Mouse (Mus musculus) liver, postnatal 0 days (tissue): ENCODE measurements around the gene Dxo. TPM values are rescaled to one million over a fixed set of nuclear protein-coding genes. Genes with fewer than 3 reads are reported as not detected.
A peak's percentile ranks its signal among the peaks of the same experiment; 100 is the strongest.

ENCODE experiments used
- ATAC-seq: fragments of 200-750 bp; cut with Nextera tagmentation; 2 replicates; pipeline ENCODE4 v1.8.0; 2017; ENCODE audit warnings: mild to moderate bottlenecking, moderate library complexity
- DNase-seq: peaks from one replicate; pipeline ENCODE4 v3.0.0-alpha.2; 2016
- H3K27ac ChIP-seq: fragments of 300-500 bp; sonication (generic); 2 replicates; pipeline ENCODE4 v1.5.1; 2014; ENCODE audit warnings: antibody characterized with exemption, moderate library complexity, mild to moderate bottlenecking, low read depth
- H3K27me3 ChIP-seq: fragments of 300-500 bp; sonication (generic); 2 replicates; pipeline ENCODE4 v1.6.1; 2014; ENCODE audit warnings: low read length, control low read depth, mixed read lengths; ENCODE audit not compliant: insufficient read depth
- H3K36me3 ChIP-seq: fragments of 300-500 bp; sonication (generic); replicated peaks from 2 replicates; pipeline ENCODE4 v1.6.1; 2014; ENCODE audit warnings: mild to moderate bottlenecking, control low read depth, low read length, moderate library complexity, mixed read lengths; ENCODE audit not compliant: insufficient read depth
- H3K4me1 ChIP-seq: fragments of 300-500 bp; sonication (generic); 2 replicates; pipeline ENCODE4 v1.6.1; 2014; ENCODE audit warnings: antibody characterized with exemption, mild to moderate bottlenecking, control low read depth; ENCODE audit not compliant: insufficient read depth
- H3K4me2 ChIP-seq: fragments of 300-500 bp; sonication (generic); 2 replicates; pipeline ENCODE4 v1.6.1; 2014; ENCODE audit warnings: low read depth, mild to moderate bottlenecking, low read length, moderate library complexity, mixed read lengths
- H3K4me3 ChIP-seq: fragments of 300-500 bp; sonication (generic); 2 replicates; pipeline ENCODE4 v1.5.1; 2014; ENCODE audit warnings: low read depth, low read length
- H3K9ac ChIP-seq: fragments of 300-500 bp; sonication (generic); replicated peaks from 2 replicates; pipeline ENCODE4 v1.6.1; 2014; ENCODE audit warnings: mild to moderate bottlenecking, moderate library complexity
- H3K9me3 ChIP-seq: fragments of 300-500 bp; sonication (generic); 2 replicates; pipeline ENCODE4 v1.6.1; 2016; ENCODE audit warnings: mild to moderate bottlenecking, control low read depth, low read length, mixed read lengths
- CTCF ChIP-seq: sonication (generic); IDR thresholded peaks from 2 replicates; pipeline ENCODE4 v1.5.1; 2016; ENCODE audit warnings: antibody characterized with exemption, low read depth
- EP300 ChIP-seq: IDR thresholded peaks from 2 replicates; pipeline ENCODE4 v1.6.1; 2016; ENCODE audit warnings: antibody characterized with exemption, low read depth, mild to moderate bottlenecking
- WGBS: fragments of 180-500 bp; shearing (Covaris S2); extraction: QIAGEN DNeasy Blood & Tissue Kit; methylation state at CpG from one replicate; pipeline ENCODE4 v1.1.7; 2014; ENCODE audit not compliant: insufficient replicate concordance; 5-methylcytosine and 5-hydroxymethylcytosine counted together
- polyA plus RNA-seq: library from polyadenylated mRNA; unstranded; fragments of >200 nt; fragmentation: Nextera tagmentation; extraction: Ambion mirVana; gene quantifications from 2 replicates; pipeline ENCODE4 v1.2.1, GENCODE M21; 2015

Dxo gene
- polyA plus RNA-seq, 1 experiment from 2014 or later = 19.2 TPM

- Histone ChIP-seq H3K4me2 (peak within 1 kb of the TSS; percentile 27; the same call in 1 of the 2 replicates), H3K36me3 (no peaks in the 10 kb centered on the region), H3K9me3 (no peaks in the 10 kb centered on the region), H3K4me3 (no peak within 1 kb of the TSS), H3K4me1 (peaks cover 8% of the 10 kb centered on the region), H3K27me3 (no peaks in the 10 kb centered on the region), H3K27ac (no peak within 1 kb of the TSS), H3K9ac (no peak within 1 kb of the TSS)
- 60% methylated on average over 11 of the region's 11 CpGs for WGBS
- TF ChIP-seq CTCF (no peak), EP300 (no peak)
- DNase-seq = peak; percentile 11
- no peak for ATAC-seq
Observed at GRCm38 (mm10) chr17:34879336-34879879, 42.6 kb downstream of the Dxo start, which contains the start of gene Zbtb12. Gene Zbtb12 (plus strand): TSS chr17:34879483.

GRCm38 (mm10) chr17:34881166-34881565 lies 44.3 kb downstream of the Dxo start:
- Histone ChIP-seq H3K9ac (no peak overlapping the region), H3K4me2 (peak overlapping the region; percentile 64), H3K4me3 (no peak overlapping the region; the same call in 1 of the 2 replicates), H3K27me3 (no peaks in the 10 kb centered on the region), H3K9me3 (no peaks in the 10 kb centered on the region), H3K36me3 (no peaks in the 10 kb centered on the region), H3K27ac (peak overlapping the region; percentile 73), H3K4me1 (peaks cover 8% of the 10 kb centered on the region)
- ATAC-seq (no peak), DNase-seq (peak; percentile 11)
- no peak for TF ChIP-seq CTCF

- H3K9ac ChIP-seq = peak within 1 kb of the TSS; percentile 34
- H3K36me3 ChIP-seq = no peaks in the 10 kb centered on the region
- peak within 1 kb of the TSS; percentile 73 for H3K27ac ChIP-seq
- peak within 1 kb of the TSS; percentile 64 for H3K4me2 ChIP-seq
- no peaks in the 10 kb centered on the region for H3K9me3 ChIP-seq
- WGBS = 18% methylated on average over 15 of the region's 15 CpGs
- peak; percentile 71 for ATAC-seq
- TF ChIP-seq EP300 (peak; percentile 9; the same call in 1 of the 2 replicates), CTCF (no peak)
- H3K4me3 ChIP-seq = peak within 1 kb of the TSS; percentile 39
- DNase-seq = peak; percentile 60
- no peaks in the 10 kb centered on the region for H3K27me3 ChIP-seq
- peaks cover 8% of the 10 kb centered on the region for H3K4me1 ChIP-seq
Observed at GRCm38 (mm10) chr17:34881683-34882310, 45.0 kb downstream of the Dxo start, which contains the start of gene Gm20547. Gene Gm20547 (minus strand): TSS chr17:34882042.

GRCm38 (mm10) chr17:34883332-34883731 lies 46.5 kb downstream of the Dxo start:
- WGBS = 53% methylated on average over 3 of the region's 3 CpGs
- Histone ChIP-seq H3K4me2 (no peak overlapping the region), H3K27me3 (no peaks in the 10 kb centered on the region), H3K9ac (no peak overlapping the region), H3K4me3 (no peak overlapping the region), H3K9me3 (no peaks in the 10 kb centered on the region), H3K36me3 (no peaks in the 10 kb centered on the region), H3K27ac (no peak overlapping the region), H3K4me1 (peaks cover 8% of the 10 kb centered on the region)
- ATAC-seq (no peak), DNase-seq (peak; percentile 14)
- TF ChIP-seq EP300 (no peak), CTCF (peak; percentile 33)

- ATAC-seq (no peak), DNase-seq (no peak)
- WGBS = 63% methylated on average over 6 of the region's 6 CpGs
- TF ChIP-seq EP300 (no peak), CTCF (no peak)
- Histone ChIP-seq H3K9me3 (no peaks in the 10 kb centered on the region), H3K36me3 (no peaks in the 10 kb centered on the region), H3K27ac (no peak overlapping the region), H3K4me1 (peaks cover 5% of the 10 kb centered on the region), H3K4me2 (no peak overlapping the region), H3K9ac (no peak overlapping the region), H3K27me3 (no peaks in the 10 kb centered on the region), H3K4me3 (no peak overlapping the region)
Observed at GRCm38 (mm10) chr17:34884704-34885103, 47.9 kb downstream of the Dxo start.

- H3K9ac ChIP-seq = no peak overlapping the region
Observed at GRCm38 (mm10) chr17:34885615-34886014, 48.8 kb downstream of the Dxo start.

More at GRCm38 (mm10) chr17:34885615-34886014, 48.8 kb downstream of the Dxo start:
- no peak for ATAC-seq
- H3K9me3 ChIP-seq = no peaks in the 10 kb centered on the region
- no peak overlapping the region for H3K27ac ChIP-seq
- H3K4me1 ChIP-seq = peaks cover 5% of the 10 kb centered on the region; the same call in 1 of the 2 replicates
- no peak for TF ChIP-seq CTCF
- TF ChIP-seq EP300 = no peak
- WGBS = 84% methylated on average over 3 of the region's 3 CpGs
- no peaks in the 10 kb centered on the region for H3K27me3 ChIP-seq
- no peak overlapping the region for H3K4me3 ChIP-seq
- no peak for DNase-seq
- H3K36me3 ChIP-seq = no peaks in the 10 kb centered on the region
- H3K4me2 ChIP-seq = no peak overlapping the region
